Mouse (Mus musculus): ENCODE measurements around the gene Tns3.

Tns3 gene

GRCm38 (mm10) chr11:8680650-8681049, 16.3 kb upstream of the Tns3 start:
- no peak for DNase-seq (ENCODE audit: inconsistent ontology term)

- no peak for DNase-seq (ENCODE audit: inconsistent ontology term)
These were observed 14.9 kb upstream of the Tns3 start for GRCm38 (mm10) chr11:8679221-8679620.

GRCm38 (mm10) chr11:8678260-8678995, 14.1 kb upstream of the Tns3 start:
- DNase-seq (ENCODE audit: inconsistent ontology term): no peak

GRCm38 (mm10) chr11:8675701-8676474, 11.6 kb upstream of the Tns3 start:
- DNase-seq (ENCODE audit: inconsistent ontology term): peak; percentile 54

- peak; percentile 87 for DNase-seq (ENCODE audit: inconsistent ontology term)
These were observed 10.3 kb upstream of the Tns3 start for GRCm38 (mm10) chr11:8674549-8675149.

- DNase-seq (ENCODE audit: inconsistent ontology term): no peak
These were observed 7.4 kb upstream of the Tns3 start for GRCm38 (mm10) chr11:8671698-8672097.

- peak; percentile 56 for DNase-seq (ENCODE audit: inconsistent ontology term)
These were observed 4.8 kb upstream of the Tns3 start for GRCm38 (mm10) chr11:8669138-8669537.

- no peak for DNase-seq (ENCODE audit: inconsistent ontology term)
These were observed 462 bp upstream of the Tns3 start for GRCm38 (mm10) chr11:8664797-8665196.

GRCm38 (mm10) chr11:8663444-8664392, 617 bp downstream of the Tns3 start:
- DNase-seq (ENCODE audit: inconsistent ontology term): peak; percentile 76

GRCm38 (mm10) chr11:8662706-8663429, 1.5 kb downstream of the Tns3 start:
- peak; percentile 59 for DNase-seq (ENCODE audit: inconsistent ontology term)

- no peak for DNase-seq (ENCODE audit: inconsistent ontology term)
These were observed 3.4 kb downstream of the Tns3 start for GRCm38 (mm10) chr11:8660951-8661350.

- no peak for DNase-seq (ENCODE audit: inconsistent ontology term)
These were observed 4.5 kb downstream of the Tns3 start for GRCm38 (mm10) chr11:8659851-8660250.

- peak; percentile 48 for DNase-seq (ENCODE audit: inconsistent ontology term)
These were observed 5.3 kb downstream of the Tns3 start for GRCm38 (mm10) chr11:8659061-8659460.

GRCm38 (mm10) chr11:8657493-8657892, 6.8 kb downstream of the Tns3 start:
- no peak for DNase-seq (ENCODE audit: inconsistent ontology term)

- DNase-seq (ENCODE audit: inconsistent ontology term): no peak
These were observed 7.6 kb downstream of the Tns3 start for GRCm38 (mm10) chr11:8656448-8657393.

GRCm38 (mm10) chr11:8653800-8654295, 10.5 kb downstream of the Tns3 start:
- DNase-seq (ENCODE audit: inconsistent ontology term): peak; percentile 96

GRCm38 (mm10) chr11:8652792-8653645, 11.3 kb downstream of the Tns3 start:
- peak; percentile 81 for DNase-seq (ENCODE audit: inconsistent ontology term)

- DNase-seq (ENCODE audit: inconsistent ontology term): no peak
These were observed 12.1 kb downstream of the Tns3 start for GRCm38 (mm10) chr11:8652116-8652714.

Data from Muller cell, postnatal 12 days (primary cell).